Mouse (Mus musculus) embryo, embryonic 11 days (tissue): Measurements from ENCODE around the gene Gm10272.
"Not testable (repeated sequence)": the region's sequence is repeated elsewhere in the genome, so short reads cannot be mapped to it uniquely, and the experiment has no call there.

ENCODE experiments used
- DNase-seq: peaks from one replicate; pipeline ENCODE4 v3.0.0-alpha.2; 2015

The Gm10272 gene

DNA sequence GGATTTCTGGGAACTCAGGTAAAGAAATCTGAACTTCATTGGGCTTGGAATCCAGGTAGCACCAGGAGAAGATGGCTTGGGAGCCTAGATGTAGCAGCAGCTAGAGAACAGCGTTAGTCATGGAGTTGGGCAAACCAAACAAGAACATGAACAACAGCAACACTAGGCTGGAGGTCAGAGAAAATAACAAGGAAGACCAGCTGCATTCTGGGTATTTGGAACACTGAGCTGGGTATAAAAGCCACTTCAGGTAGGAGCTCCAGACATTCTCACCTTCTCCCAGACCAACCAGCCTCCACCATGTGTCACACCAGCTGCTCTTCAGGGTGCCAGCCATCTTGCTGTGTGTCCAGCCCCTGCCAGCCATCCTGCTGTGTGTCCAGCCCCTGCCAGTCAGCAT is at the start of gene Gm10272:
Gene Gm10272 (plus strand): TSS at position 301 of the 400 bp plus-strand sequence.
- no peak for DNase-seq

DNA sequence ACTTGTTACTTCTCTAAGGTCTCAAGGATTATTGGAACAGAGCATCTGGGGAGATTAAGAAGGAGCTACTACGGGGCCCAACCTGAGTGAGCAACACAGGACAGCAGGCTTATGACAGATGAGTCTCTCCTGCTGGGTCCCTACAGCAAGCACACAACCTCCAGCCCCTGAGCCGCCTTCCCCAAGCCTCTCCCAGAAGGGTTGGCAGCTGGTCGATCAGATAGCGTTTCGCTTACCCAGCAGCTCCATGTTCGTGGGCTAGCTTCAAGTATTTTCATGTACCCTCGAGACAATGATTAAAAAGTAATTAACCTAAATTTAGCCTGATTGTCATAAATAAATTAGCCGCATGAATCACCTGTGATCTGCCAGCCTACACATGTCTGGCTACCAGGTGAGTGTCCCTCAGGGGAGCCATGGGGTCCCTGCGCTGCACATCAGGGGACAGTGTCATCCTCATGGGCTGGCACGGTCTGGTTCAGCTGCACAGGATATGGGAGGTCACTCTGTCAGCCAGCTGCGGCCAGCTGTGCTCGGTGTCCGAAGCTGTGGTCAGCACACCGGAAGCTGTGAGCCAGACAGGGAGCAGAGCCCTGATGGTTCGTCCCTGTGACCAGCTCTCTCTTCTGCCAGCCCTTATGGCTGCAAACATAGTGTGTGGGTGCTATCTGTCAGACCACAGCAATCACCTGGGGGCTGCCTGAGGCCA is 48.0 kb upstream of the Gm10272 start:
- no peak for DNase-seq

DNA sequence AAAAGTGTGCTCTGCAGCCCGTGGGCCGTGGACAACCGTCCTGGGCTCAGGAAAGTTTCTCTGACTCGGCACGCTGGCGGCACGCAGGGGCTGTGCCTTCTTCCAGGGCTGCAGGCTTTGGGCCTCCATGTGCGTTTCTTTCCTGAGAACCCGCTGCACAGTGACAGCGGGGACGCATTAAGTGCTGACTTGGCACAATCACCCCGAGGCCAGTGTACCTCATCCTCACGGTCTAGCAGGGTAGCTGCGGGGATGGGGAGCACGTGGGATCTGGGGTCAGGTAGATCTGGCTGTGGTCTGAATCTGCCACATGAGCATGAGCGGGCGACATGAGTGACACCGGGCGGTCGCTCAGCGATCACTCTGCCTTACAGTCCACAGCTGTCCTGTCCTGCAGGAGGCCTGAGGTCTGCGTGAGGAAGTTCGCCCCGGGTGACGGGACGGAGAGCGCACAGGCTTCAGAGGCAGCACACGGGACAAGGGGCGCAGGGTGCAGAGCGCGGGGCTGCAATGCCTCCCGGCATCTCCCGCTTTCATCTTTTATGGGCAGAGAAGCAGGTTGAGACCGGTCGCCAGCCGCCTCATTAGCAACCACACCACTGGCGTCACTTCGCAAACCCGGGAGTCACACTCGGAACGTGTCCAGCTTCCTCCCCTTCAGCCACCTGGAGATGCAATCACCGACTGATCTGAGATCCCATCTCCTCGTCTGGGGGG is 42.3 kb upstream of the Gm10272 start:
- DNase-seq, result peak; percentile 16

DNA sequence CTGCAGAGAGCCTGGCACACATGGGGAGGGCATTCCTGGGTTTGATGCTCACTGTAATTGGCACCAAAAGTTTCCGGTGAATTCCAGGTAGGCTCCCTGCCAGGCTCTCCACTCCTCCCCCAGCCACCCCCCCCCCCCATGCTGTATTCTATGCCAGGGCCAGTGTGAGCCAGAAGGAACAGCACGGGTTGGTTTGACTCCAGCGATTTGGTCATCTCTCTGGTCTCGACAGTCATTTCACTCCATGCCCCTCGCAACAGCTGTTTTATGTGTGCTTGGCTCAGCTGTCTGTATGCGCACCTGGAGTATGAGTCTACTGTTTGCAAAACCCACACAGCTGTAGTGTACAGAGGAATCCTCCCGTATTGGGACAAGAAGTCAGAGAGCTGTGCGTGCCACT is 40.1 kb upstream of the Gm10272 start:
- DNase-seq, result no peak

DNA sequence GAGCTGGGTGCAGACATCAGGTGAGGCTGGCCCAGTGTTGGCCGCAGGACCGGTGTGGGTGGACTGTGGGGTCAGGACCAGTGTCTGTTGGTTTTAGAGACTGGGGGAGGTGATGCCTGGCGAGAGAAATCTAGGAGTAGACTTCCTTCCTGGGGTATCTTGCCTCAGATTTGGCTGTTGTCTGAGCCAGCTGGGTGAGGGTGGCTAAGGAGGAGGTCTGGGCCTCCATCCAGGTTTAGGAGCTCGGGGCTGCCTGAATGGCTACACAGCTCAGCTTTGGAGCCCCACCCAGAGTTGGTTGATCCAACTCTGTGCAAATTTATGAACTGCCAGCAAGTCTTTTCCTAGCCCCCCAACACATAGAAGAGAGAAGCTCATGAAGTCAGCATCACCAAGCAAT is 39.0 kb upstream of the Gm10272 start:
- no peak for DNase-seq

DNA sequence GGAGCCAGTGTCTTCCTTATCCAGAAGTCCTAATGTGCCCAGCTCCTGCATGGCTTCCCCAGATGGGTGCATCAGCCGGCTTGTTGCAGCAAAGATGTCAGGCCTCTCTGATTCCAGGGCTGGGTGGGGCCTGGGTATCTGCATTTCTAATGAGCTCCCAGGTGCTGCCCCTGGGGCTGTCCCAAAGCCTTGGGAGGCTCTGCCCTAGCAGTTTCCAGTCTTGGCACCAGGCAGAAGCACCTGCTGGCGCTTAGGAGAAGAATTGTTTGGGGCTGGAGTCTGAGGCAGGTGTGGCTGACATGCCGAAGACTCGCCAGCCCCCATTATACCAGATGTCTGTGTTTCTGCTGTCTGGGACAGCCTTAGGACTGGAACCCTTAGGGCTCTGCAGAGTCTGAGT is 35.7 kb upstream of the Gm10272 start:
- no peak for DNase-seq

DNA sequence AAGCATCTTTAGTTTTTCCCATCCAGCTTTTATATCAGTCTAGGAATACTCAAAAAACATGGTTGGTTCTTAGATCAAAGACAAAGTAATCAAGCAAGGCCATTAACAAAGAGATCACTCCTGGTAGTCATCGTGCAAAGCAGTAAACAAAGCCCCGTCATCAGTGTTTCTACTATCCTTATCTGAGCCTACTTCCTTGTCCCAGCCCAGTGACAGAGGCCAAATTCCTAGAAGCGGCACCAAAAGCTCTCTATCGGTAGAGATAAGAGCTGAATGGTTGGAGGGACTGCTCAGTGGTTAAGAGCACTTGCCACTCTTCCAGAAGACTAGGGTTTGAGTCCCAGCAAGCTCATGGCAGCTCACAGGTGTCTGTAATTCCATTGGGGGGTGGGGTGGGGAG is 34.9 kb upstream of the Gm10272 start:
- no peak for DNase-seq

DNA sequence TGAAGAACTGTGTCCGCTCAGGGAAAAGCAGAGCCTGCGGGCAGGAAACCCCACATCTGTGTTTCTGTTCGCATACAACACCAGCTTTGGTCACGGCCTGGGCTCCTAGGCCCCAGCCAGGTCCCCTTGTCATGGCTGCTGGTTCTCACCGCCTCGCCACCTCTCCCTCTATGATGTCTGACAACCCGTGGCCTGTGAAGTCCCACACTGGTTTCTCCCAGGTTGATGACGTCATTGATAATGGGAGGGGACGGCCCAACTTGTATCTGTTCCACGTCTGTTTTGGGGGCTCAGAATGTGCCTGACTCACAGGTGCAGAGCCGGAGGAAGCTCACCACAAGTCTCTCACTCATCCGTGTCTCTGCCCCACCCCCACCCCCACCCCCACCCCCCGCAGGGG is 32.7 kb upstream of the Gm10272 start:
- no peak for DNase-seq

DNA sequence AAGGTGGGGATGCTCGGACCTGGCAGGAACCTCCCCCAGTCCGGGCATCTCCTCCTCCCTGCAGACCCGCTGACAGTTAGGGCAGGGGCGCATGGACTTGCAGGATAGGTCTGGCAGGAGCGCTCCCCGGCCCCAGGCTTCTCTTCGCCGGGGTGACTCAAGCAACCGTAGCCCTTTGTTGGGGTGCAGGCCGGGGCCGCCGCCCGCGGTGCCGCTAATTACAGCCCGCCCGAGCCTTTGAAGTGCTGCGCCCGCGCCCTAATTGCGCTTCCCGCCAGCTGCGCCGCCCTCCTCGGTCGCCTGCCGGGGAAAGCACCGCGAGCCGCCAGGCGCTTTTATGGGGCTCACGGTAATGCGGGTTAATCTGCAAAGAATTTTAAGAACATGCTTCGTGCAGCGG is 28.9 kb upstream of the Gm10272 start:
- DNase-seq, result peak; percentile 59

DNA sequence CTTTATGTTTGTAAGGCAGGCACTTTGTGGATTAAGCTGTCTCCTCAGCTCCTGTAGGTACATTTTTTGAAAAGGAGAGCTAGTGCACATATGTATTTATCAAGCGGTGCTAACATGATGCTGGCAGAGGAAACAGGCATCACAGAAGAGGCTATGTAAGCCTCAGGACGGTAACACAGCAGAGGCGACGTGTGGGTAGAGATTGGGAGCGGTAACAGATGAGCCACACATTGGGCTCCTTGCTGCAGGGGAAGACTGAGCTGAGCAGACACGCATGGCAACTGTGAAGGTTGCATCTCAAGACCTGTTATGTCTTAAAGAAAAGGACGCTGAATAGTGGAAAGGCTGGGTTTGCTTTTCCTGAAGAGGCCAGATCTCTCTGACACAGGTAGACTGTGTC is 23.4 kb upstream of the Gm10272 start:
- no peak for DNase-seq

DNA sequence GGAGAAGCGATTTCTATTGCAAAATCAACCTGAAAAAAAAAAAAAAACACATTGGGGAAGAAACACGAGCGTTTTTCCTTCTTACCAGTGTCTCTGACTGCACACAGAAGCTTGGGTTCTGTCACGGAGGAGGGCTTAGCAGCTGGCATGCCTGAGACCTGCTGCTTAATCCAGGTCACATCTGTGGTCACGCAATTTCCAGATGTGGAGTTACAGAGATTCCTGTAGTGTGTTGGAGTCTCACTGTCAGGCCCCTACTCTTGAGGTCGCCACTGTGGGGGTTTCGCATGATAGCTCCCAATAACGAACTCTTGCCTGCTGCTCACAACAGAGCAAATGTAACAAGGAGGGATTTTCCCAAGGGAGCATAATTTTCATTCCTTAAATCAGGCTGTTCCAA is 22.2 kb upstream of the Gm10272 start:
- peak; percentile 54 for DNase-seq

DNA sequence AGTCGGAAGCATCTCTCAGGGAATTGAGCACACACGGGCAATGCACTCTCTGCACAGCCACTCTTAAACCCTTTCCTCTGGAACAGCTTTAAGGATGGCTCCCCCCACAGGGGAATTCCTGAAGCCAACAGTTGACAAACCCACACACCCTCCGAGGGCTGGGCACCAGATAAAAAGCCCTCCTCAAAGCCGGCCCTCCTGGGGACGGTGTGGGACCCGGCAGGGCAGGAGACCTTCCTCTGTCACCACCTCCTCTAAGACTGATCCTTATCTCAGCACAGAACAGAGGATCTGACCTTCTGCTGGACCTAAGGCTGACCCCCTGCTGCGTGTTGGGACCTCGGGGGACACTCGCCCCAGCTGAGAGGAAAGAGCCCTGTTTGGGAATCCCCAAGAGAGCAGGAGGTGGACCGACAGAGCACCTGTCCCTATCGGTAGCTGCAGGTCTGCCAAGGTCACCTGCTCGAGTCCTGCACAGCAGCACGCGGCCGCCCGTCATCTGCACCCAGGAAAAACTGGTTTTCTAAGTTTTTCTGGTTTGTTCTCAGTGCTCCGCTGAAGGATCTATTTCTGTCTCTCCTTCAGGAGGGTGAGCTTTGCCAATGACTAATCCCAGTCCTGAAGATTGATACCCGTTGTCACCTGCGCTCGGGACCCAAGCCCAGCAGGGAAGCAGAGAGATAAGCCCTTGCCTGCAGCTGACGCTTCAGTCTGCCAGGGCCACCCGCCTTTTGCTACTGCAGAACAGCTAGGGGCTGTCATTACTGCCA is 20.3 kb upstream of the Gm10272 start, which contains the start of gene Tspear:
Gene Tspear (plus strand): TSS at position 675 of the 770 bp plus-strand sequence.
- DNase-seq, result no peak

DNA sequence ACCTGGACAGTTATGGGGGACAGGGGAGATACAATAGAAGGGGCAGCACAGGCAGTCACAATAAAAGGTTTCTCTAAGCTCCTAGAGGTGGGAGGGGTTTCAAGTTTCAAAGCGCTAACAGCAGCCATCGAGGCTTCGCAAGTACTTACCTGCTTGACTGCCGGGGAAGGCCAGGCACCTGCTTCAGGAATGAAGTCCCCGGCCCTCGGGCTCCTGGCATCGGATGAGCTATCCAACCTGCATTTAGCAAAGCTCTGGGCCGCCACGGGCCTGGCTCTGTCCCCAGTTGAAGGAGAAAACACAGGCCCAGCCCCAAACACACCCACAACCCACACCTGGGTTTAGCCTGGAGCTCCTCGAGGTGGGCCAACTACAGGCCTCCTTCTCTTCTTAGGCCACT is 19.4 kb upstream of the Gm10272 start:
- no peak for DNase-seq

DNA sequence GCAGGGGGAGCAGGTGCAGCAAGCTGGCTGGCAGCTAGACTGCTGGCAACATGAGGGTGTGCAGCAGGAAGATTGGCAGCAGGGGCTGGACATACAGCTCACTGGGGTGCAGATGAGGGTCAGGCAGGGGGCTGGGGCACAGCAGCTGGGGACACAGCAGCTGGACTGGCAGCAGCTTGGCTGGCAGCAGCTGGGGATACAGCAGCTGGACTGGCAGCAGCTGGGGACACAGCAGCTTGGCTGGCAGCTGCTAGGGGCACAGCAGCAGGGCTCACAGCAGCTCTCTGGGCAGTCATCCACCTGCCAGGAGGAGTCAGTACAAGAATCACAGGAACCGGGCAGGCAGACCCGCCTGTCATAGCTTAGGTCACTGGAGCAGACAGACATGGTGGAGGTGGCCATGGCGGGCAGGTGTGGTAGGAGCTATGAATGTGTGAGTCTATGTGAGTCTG is 16.0 kb upstream of the Gm10272 start, which contains the start of gene Gm19402:
Gene Gm19402 (minus strand): TSS at position 402 of the 452 bp plus-strand sequence.
- DNase-seq, result not testable (repeated sequence)

DNA sequence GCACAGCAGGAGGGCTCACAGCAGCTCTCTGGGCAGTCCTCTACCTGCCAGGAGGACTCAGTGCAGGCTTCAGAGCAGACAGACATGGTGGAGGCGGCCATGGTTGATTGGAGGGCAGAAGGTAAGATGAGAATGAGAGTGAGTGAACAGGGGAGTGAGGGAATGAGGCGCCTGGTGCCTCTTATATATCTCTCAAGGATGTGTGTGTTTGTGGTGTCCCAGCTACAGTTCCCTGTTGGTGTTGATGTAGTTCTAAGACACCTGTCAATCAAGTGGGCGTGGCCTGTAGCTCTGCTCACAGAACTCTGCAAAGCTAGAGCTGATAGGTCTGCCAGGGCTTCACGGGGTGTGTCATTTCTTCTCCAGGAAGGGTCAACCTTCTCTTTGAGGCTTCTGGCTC is 9.3 kb upstream of the Gm10272 start, which contains the start of gene Gm9508:
Gene Gm9508 (minus strand): TSS at position 101 of the 400 bp plus-strand sequence.
- DNase-seq, result no peak

DNA sequence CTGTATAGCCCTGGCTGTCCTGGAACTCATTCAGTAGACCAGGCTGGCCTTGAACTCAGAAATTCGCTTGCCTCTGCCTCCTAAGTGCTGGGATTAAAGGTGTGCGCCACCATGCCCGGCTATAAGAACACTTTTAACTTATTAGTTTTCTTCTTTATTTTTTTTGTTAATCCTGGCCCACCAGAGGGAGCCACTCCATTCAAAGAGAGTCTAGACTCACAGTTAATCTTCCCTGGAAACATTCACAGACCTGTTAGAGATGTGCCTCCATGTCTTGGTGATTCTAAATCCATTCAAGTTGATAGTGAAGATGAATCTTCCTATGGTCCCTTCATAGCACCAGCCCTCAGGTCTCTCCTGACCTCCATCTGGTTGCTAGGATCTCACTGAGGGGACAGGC is 3.4 kb downstream of the Gm10272 start:
- DNase-seq, result no peak

DNA sequence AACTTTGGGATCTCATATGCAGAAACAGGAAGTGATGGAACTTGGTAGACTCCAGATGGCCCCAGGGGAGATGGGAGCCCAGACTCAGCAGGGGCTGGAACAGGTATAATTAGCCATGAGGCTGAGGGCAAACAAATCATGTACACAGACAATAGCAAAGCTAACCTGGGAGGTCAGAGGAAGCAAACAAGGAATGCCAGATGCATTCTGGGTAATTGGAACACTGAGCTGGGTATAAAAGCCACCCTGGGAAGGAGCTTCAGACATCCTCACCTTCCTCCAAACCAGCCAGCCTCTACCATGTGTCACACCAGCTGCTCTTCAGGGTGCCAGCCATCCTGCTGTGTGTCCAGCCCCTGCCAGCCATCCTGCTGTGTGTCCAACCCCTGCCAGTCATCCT is 4.7 kb downstream of the Gm10272 start, which contains the start of gene Gm10024:
Gene Gm10024 (plus strand): TSS at position 301 of the 400 bp plus-strand sequence.
- not testable (repeated sequence) for DNase-seq

DNA sequence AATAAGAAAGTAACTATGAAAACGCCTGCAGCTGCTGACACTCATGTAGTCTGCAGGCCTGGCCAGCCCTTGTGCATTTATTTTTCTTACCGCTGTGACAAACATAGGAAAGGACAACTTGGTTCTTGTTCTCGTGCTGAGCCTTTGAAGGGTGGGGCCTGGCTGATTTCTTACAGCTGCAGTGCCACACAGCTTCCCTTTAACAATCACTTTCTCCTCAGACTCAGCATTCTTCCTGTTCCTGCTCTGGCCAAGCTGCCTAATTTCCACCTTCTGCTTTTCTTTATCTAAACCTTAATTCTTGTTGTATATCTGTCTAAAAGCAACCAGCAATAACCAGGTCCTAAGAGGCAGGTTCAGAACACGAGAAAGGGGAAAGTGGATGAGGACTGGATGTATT is 7.3 kb downstream of the Gm10272 start:
- no peak for DNase-seq

DNA sequence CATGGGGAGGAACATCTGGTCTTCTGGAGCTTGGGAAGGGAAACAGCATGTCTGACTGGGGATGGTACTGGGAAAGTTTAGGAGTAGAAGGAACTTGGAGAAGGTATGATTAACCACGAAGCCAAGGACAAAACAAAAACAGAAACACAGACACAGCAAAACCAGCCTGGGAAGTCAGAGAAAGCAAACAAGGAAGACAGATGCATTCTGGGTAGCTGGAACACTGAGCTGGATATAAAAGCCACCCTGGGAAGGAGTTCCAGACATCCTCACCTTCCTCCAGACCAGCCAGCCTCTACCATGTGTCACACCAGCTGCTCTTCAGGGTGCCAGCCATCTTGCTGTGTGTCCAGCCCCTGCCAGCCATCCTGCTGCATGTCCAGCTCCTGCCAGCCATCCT is 9.1 kb downstream of the Gm10272 start, which contains the start of gene Gm10142:
Gene Gm10142 (plus strand): TSS at position 301 of the 400 bp plus-strand sequence.
- DNase-seq, result no peak

DNA sequence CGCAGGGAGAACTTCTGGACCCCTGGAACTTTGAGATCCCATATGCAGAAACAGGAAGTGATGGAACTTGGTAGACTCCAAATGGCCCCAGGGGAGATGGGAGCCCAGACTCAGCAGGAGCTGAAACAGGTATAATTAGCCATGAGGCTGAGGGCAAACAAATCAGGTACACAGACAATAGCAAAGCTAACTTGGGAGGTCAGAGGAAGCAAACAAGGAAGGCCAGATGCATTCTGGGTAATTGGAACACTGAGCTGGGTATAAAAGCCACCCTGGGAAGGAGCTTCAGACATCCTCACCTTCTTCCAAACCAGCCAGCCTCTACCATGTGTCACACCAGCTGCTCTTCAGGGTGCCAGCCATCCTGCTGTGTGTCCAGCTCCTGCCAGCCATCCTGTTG is 13.9 kb downstream of the Gm10272 start, which contains the start of gene Krtap12-1:
Gene Krtap12-1 (plus strand): TSS at position 301 of the 400 bp plus-strand sequence.
- not testable (repeated sequence) for DNase-seq

DNA sequence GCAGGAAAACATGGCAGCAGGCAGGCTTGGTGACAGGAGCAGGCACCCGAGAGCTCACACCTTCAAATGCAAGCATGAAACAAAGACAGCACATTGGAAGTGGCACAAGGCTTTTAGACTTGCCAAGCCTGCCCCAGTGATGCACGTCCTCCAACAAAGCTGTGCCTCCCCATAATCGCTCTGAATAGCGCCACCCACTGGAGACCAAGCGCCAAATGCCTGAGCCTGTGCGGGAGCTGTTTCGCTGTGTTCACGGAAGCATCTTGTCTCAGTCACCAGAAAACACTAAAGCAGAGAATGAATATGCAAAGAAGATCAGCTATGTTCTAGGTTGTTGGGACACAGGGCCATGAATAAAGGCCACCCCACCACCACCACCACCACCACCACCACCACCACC is 18.4 kb downstream of the Gm10272 start:
- DNase-seq, result no peak

DNA sequence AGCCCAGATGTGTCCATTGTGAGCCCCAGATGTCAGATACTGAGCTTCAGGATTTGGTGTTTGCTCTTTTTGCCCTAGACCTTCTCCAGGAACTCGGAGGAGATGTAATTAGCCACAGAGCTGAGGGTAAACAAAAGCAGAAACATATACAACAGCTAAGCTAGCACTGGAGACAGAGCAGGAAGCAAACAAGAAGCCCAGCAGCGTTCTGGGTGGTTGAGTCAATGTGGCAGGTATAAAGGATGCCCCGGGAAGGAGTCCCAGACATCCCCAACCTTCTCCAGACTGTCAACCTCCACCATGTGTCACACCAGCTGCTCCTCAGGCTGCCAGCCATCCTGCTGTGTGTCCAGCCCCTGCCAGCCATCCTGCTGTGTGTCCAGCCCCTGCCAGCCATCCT is 19.8 kb downstream of the Gm10272 start, which contains the start of gene Gm10100:
Gene Gm10100 (plus strand): TSS at position 301 of the 400 bp plus-strand sequence.
- DNase-seq, result no peak

DNA sequence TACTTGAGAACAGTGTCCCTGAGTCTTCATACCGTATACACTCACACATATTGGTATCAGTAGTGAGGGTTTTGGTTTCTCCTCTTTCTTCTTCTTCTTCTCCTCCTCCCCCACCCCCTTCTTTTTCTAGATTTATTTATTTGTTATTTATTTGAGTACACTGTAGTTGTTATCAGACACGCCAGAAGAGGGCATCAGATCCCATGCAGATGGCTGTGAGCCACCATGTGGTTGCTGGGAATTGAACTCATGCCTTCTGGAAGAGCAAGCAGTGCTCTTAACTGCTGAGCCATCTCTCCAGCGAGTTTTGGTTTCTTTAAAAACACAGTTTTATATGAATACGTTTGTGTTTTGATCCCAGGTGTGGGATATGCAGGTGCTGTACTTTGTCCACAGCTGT is 21.9 kb downstream of the Gm10272 start:
- no peak for DNase-seq
